Mouse (Mus musculus): Measurements from ENCODE around the gene Krt8. TPM values are rescaled to one million over a fixed set of nuclear protein-coding genes. Genes with fewer than 3 reads are reported as not detected.

Gene Krt8
- total and polyA plus RNA-seq, 3 experiments = 0.69 to 0.93 TPM; not detected in 1

GRCm38 (mm10) chr15:102048006-102048405 is 43.7 kb upstream of the Krt8 start:
- no peak for TF ChIP-seq TAL1 (IDR thresholded peaks at IDR 0.05; ENCODE audit: low read length)
- no peak for TF ChIP-seq MAZ (IDR thresholded peaks at IDR 0.05; ENCODE audit: low read depth, low read length)
- no peak for TF ChIP-seq MYC (IDR thresholded peaks at IDR 0.05; ENCODE audit: low read depth, low read length)
- no peak for TF ChIP-seq UBTF (IDR thresholded peaks at IDR 0.05; ENCODE audit: borderline replicate concordance, insufficient read depth, low read depth, low read length)
- no peak for TF ChIP-seq SMC3 (IDR thresholded peaks at IDR 0.05; ENCODE audit: low read depth, low read length)
- TF ChIP-seq USF1 (IDR thresholded peaks at IDR 0.05; ENCODE audit: low read depth, low read length) = no peak
- TF ChIP-seq TBP (IDR thresholded peaks at IDR 0.05; ENCODE audit: low read depth, low read length) = no peak
- no peak for TF ChIP-seq USF2 (IDR thresholded peaks at IDR 0.05; ENCODE audit: borderline replicate concordance in 1 of 2, insufficient read depth in 1 of 2, low read depth in 1 of 2, low read length in 2 of 2)
- no peak for TF ChIP-seq GABPA (IDR thresholded peaks at IDR 0.05; ENCODE audit: low read depth, low read length)
- no peak for TF ChIP-seq BHLHE40 (IDR thresholded peaks at IDR 0.05; ENCODE audit: borderline replicate concordance, low read depth, low read length)
- no peak for TF ChIP-seq KAT2A (conservative IDR thresholded peaks at IDR 0.05; ENCODE audit: low read depth, low read length)
- TF ChIP-seq CTCF (IDR thresholded peaks at IDR 0.05 in 2 of 3, conservative IDR thresholded peaks at IDR 0.05 in 1 of 3; ENCODE audit: control insufficient read depth in 1 of 3, insufficient read depth in 1 of 3, low read depth in 2 of 3, low read length in 3 of 3, poor library complexity in 1 of 3, severe bottlenecking in 1 of 3) = no peak
- TF ChIP-seq ZNF384 (IDR thresholded peaks at IDR 0.05; ENCODE audit: low read depth, low read length) = no peak
- no peak for TF ChIP-seq MYB (IDR thresholded peaks at IDR 0.05; ENCODE audit: low read depth, low read length)
- TF ChIP-seq ZC3H11A (IDR thresholded peaks at IDR 0.05; ENCODE audit: low read depth, low read length) = no peak
- TF ChIP-seq POLR2A (IDR thresholded peaks at IDR 0.05; ENCODE audit: control insufficient read depth in 1 of 2, insufficient read depth in 1 of 2, low read depth in 1 of 2, low read length in 2 of 2, poor library complexity in 1 of 2) = no peak
- TF ChIP-seq MEF2A (IDR thresholded peaks at IDR 0.05; ENCODE audit: extremely low read depth, insufficient replicate concordance, low read depth, low read length, poor library complexity, severe bottlenecking) = no peak
- TF ChIP-seq RCOR1 (IDR thresholded peaks at IDR 0.05; ENCODE audit: low read depth, low read length) = no peak
- Histone ChIP-seq H3K4me3 (ENCODE audit: control insufficient read depth in 1 of 2, insufficient read depth in 1 of 2, low read depth in 2 of 2, low read length in 2 of 2) (no peak overlapping the region), H3K79me2 (ENCODE audit: control insufficient read depth, insufficient read depth, low read length, poor library complexity) (no peaks in the 10 kb centered on the region), H3K9ac (ENCODE audit: control insufficient read depth, low read depth, low read length, poor library complexity, severe bottlenecking) (no peak overlapping the region), H3K27me3 (ENCODE audit: control insufficient read depth in 1 of 2, insufficient read depth in 2 of 2, low read length in 2 of 2) (peaks cover 12 to 21% of the 10 kb centered on the region in 2 experiments), H3K36me3 (ENCODE audit: control insufficient read depth in 1 of 2, insufficient read depth in 2 of 2, low read length in 2 of 2) (no peaks in the 10 kb centered on the region), H3K27ac (ENCODE audit: control insufficient read depth, low read depth, low read length) (no peak overlapping the region), H3K9me3 (replicated peaks; ENCODE audit: insufficient read depth, low read length) (no peaks in the 10 kb centered on the region), H3K4me1 (ENCODE audit: control insufficient read depth in 1 of 2, insufficient read depth in 2 of 2, low read length in 2 of 2) (no peaks in the 10 kb centered on the region)
- DNase-seq (ENCODE audit: low read depth, low spot score) = no peak

GRCm38 (mm10) chr15:102045691-102046090 is 41.4 kb upstream of the Krt8 start:
- DNase-seq (ENCODE audit: low read depth, low spot score) = no peak
- Histone ChIP-seq H3K9me3 (replicated peaks; ENCODE audit: insufficient read depth, low read length) (no peaks in the 10 kb centered on the region), H3K27ac (ENCODE audit: control insufficient read depth, low read depth, low read length) (no peak overlapping the region), H3K4me3 (ENCODE audit: control insufficient read depth in 1 of 2, insufficient read depth in 1 of 2, low read depth in 2 of 2, low read length in 2 of 2) (no peak overlapping the region), H3K79me2 (ENCODE audit: control insufficient read depth, insufficient read depth, low read length, poor library complexity) (no peaks in the 10 kb centered on the region), H3K36me3 (ENCODE audit: control insufficient read depth in 1 of 2, insufficient read depth in 2 of 2, low read length in 2 of 2) (no peaks in the 10 kb centered on the region), H3K9ac (ENCODE audit: control insufficient read depth, low read depth, low read length, poor library complexity, severe bottlenecking) (no peak overlapping the region), H3K4me1 (ENCODE audit: control insufficient read depth in 1 of 2, insufficient read depth in 2 of 2, low read length in 2 of 2) (no peaks in the 10 kb centered on the region), H3K27me3 (ENCODE audit: control insufficient read depth in 1 of 2, insufficient read depth in 2 of 2, low read length in 2 of 2) (peaks cover 16 to 21% of the 10 kb centered on the region in 2 experiments)
- TF ChIP-seq MXI1 (IDR thresholded peaks at IDR 0.05; ENCODE audit: low read depth, low read length) (no peak), ELF1 (IDR thresholded peaks at IDR 0.05; ENCODE audit: low read depth, low read length) (no peak), ZKSCAN1 (IDR thresholded peaks at IDR 0.05; ENCODE audit: low read depth, low read length) (no peak), CTCF (IDR thresholded peaks at IDR 0.05 in 2 of 3, conservative IDR thresholded peaks at IDR 0.05 in 1 of 3; ENCODE audit: control insufficient read depth in 1 of 3, insufficient read depth in 1 of 3, low read depth in 2 of 3, low read length in 3 of 3, poor library complexity in 1 of 3, severe bottlenecking in 1 of 3) (no peak), CHD1 (IDR thresholded peaks at IDR 0.05; ENCODE audit: low read depth, low read length) (no peak), SMC3 (IDR thresholded peaks at IDR 0.05; ENCODE audit: low read depth, low read length) (no peak), ETS1 (IDR thresholded peaks at IDR 0.05; ENCODE audit: low read depth, low read length) (no peak), POLR2A (IDR thresholded peaks at IDR 0.05; ENCODE audit: control insufficient read depth in 1 of 2, insufficient read depth in 1 of 2, low read depth in 1 of 2, low read length in 2 of 2, poor library complexity in 1 of 2) (no peak), JUND (IDR thresholded peaks at IDR 0.05; ENCODE audit: low read depth, low read length) (no peak), HCFC1 (IDR thresholded peaks at IDR 0.05; ENCODE audit: low read depth, low read length) (no peak), TBP (IDR thresholded peaks at IDR 0.05; ENCODE audit: low read depth, low read length) (no peak), NRF1 (IDR thresholded peaks at IDR 0.05; ENCODE audit: insufficient read depth, low read depth, low read length, poor library complexity, severe bottlenecking) (no peak), USF2 (IDR thresholded peaks at IDR 0.05; ENCODE audit: borderline replicate concordance in 1 of 2, insufficient read depth in 1 of 2, low read depth in 1 of 2, low read length in 2 of 2) (no peak), TCF12 (IDR thresholded peaks at IDR 0.05; ENCODE audit: low read depth, low read length) (no peak), MEF2A (IDR thresholded peaks at IDR 0.05; ENCODE audit: extremely low read depth, insufficient replicate concordance, low read depth, low read length, poor library complexity, severe bottlenecking) (no peak), MAFK (IDR thresholded peaks at IDR 0.05; ENCODE audit: borderline replicate concordance, low read depth, low read length) (no peak), MYB (IDR thresholded peaks at IDR 0.05; ENCODE audit: low read depth, low read length) (no peak), TAL1 (IDR thresholded peaks at IDR 0.05; ENCODE audit: low read length) (no peak), MAX (IDR thresholded peaks at IDR 0.05; ENCODE audit: low read length) (no peak)

Measured in MEL (cell line).